Mouse (Mus musculus) monocyte, adult 2 months (primary cell): ENCODE measurements around the gene Poc1a.

Experiments
- DNase-seq, 2 experiments: peaks; one replicate each; pipeline ENCODE4 v3.0.0; 2022; ENCODE audit warnings: low spot score in 2 of 2, low read depth in 1 of 2

The Poc1a gene

DNA sequence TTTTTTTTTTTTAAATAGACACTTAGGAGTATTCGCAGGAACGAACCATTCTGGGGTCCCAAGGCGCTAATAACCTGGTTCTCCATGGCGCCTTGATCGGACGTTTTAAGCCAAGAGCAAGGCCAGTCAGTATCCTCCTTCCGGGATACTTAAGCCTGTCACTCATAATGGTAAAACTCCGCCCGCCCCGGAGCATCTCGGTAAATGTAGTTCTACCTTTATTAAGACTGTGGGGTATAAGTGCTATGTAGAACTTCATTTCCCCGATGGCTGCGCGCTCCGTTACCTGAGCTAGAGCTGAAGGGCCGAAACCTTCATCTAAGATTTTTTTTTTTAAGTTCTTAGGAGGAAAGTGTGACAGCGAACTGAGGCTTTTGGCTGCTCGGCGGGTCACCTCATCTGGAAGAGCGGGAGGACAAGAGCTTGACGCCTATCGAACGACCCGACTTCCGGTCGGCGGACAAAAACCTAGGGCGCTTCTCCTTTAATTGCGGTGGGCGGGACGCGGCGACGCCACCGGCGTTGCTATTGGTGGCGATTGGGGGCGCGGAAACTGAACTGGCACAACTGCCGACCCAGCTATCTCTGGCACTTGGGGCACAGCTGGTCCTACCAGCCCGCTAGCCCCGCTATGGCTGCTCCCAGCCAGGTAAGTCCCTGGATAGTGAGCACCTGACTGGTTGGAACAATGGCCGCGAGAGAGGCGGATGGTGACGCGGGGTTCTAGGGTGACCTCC lies at the start of gene Poc1a:
Gene Poc1a, plus strand, starts transcription at position 254 of the 737 bp plus-strand sequence.
- DNase-seq: peak; percentile 83 to 92

DNA sequence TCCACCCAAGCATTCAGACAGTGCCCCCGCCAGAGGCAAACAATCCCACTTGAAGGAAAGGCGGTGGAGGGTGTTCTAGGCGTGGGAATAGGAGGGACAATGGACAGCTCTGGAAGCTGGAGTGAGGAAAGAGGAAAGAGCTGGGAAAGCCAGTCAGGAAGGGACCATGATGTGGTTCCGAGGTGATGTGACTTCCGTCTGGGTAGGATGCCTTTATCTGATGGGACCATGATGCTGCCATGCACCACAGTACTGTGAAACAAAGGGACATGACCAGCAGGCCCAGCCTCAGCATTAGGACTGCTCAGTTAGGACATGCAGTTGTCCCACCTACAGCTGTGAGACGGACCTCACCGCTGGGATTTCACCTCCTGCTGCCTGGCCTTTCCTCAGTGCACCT lies 49.6 kb upstream of the Poc1a start:
- DNase-seq: no peak

- DNase-seq: no peak
These were observed 49.0 kb upstream of the Poc1a start for GRCm38 (mm10) chr9:106231816-106232215.

DNA sequence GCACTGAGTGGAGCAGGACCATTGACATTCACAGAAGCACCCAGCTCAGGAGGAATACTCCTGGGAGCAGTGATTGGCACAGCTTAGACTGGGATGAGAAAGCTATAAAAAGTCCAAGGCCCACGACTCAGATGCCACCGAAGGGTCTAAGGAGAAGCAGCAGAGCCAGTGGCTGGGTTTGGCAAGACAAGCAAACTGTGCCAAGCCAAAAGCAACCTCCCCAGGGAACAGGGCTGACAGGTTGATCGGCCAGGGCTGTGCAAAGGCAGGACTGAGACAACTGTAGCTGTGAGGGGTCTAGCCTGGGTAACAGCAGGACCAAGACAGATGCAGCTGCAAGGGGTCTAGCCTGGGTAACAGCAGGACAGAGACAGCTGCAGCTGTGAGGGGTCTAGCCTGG lies 47.9 kb upstream of the Poc1a start:
- DNase-seq: no peak

GRCm38 (mm10) chr9:106233953-106234352 lies 46.9 kb upstream of the Poc1a start:
- DNase-seq: no peak

DNA sequence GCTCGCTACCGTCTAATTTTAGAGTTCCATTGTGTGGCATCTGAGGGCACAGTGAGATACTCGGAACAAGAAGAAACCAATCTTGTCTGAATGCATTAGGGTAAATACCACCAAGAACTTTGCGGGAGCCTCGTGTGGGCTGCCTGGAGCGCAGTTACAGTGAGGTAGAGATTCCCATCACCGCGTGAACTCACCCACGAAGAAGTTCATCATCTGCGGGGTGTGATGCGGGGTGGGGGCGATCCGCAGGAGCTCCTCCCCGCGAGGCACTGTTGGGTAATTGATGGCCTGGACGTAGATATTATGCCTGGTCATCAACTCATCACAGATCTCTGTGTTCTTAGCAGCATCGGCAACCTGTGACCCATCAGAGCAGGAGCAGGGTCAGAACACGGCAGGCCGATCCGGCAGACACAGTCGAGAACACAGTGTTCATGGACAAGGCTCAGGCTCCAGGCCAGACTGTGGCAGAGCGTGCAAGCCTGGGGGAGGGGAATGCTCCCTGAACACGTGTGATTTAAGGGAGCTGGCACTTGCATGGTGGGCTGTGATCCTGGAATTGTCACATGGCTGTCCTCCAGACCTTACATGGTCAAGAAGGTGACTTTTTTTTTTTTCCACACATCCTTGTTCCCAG lies 45.5 kb upstream of the Poc1a start:
- no peak for DNase-seq

GRCm38 (mm10) chr9:106236156-106236817 lies 44.6 kb upstream of the Poc1a start:
- no peak for DNase-seq

DNA sequence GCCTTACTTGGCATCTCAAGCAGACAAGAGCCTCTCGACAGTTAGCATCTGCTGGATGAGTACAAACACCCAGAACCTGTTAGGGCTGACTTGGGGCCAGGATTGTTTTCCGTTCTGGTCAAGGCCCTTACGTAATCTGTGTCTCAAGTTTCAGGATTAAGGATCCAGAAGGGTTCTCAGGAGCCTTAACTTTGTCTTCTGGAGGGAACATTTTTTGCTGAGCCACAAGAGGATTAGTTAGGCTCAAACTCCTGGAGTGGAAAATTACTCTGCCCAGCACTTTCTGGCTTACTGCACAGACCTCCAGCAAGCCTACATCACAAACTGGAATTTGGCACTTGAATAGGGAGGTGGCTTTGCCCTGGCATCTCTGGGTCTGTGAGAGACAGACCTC lies 44.0 kb upstream of the Poc1a start:
- DNase-seq: no peak

DNA sequence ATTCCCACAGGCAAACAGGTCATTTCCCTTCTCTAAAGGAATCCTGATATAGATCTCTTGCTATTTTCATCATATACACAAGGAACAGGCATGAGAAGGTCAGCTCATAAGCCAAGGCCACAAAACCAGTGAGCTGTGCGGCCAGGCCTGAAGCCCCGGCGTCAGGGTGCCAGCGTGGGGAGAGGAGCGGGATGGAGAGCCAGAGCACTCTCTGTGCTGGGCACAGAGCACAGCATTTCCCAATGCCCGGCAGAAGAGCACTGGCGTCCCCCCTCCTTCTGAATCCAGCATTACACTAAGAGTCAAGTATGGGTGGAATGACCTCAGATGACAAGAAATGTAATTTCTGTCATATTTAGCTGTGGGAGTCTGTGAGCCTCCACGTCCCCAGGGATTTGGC lies 43.5 kb upstream of the Poc1a start:
- DNase-seq: no peak

DNA sequence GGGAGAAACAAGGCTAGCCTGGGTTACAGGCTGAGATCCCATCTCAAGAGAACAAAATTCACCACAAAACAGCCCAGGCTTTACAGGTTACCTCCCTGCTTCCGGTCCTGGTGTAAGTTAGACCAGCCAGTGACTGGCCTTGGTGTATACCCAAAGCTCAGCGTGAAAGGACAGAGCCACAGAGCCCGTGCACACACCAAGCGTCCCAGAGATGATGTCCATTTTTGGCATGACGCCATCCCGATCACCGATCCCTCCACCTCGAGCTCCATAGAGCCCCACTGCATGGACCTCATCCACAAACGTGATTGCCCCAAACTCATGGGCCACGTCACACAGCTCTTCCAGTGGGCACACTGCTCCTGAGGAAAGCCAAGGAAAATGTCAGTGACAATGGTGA lies 43.0 kb upstream of the Poc1a start:
- DNase-seq: no peak

DNA sequence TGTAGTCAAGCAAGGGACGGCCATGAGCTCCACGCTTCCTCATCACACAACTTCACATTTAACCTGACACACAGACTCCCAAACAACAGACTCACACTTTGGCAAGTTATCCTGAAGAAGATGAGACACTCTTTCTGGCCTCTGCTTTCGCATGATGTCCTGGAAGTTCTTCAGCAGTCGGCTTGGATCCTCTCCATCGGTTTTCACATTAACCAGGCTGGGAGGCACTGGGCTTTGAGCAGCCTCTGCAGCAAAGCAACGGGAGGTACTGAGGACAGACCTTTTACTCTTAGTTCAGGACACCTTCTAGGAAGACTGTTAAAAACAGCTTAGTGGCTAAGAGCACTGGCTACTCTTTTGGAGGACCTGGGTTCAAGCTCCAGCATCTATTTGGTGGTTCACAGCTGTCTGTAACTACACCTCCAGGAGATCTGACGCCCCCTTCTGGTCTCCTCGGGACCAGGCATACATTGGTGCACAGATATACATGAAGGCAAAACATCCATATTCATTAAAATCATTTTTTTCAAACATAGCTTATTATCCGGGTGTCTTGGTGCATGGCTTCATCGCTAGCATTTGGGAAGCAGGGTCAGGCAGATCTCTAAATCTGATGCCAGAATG lies 39.2 kb upstream of the Poc1a start:
- no peak for DNase-seq

DNA sequence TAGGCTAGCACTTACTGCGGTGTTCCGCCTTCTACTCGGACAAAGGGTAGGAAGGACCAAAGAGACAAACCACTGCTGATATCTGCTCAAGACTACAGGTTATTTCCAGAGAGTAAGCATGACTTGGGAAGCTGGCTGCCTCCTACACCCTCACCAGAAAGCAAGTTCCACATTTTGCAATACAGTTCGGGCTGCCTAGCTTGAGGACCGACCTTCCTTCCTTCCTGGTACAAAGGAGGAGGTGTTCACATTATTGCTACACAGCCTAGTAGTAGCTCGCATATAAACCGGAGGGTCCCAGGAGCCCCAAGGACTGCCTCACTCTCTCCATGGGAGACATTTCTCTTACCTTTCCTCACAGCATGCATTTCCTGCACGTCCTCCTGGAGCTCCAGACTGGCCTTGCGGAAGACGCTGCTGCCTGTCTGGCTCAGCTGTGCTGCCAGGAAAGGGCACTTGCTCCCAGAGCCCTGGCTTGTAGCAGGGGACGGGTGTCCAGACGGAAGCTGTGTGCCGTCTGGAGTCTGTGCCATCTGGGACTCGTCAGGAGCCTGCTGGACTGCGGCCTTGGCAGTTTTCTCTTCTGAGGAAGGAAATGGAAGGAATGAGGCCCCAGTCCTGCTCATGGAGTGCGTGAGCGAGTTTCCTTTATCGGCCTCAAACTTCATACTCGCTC lies 37.9 kb upstream of the Poc1a start:
- DNase-seq: no peak

DNA sequence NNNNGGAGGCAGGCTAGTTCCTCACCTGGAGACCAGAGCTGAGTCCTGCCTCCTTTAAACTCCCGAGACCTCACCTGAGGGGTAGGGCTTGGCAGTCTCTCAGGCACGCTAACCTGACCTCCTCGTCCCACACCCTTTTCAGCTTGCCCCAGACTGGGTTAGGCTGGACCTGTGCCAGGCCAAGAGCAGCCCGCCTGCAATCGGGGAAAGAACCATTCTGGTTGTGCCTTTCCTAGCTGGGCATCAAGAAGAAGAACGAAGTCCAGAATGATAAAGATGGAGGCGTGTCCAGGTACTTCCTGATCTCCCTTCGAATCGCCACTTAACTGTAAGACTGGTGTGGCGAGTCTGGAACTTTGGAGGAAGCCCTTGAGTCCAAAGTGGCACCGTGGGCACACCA lies 31.3 kb upstream of the Poc1a start:
- no peak for DNase-seq

- DNase-seq: no peak
These were observed 30.6 kb upstream of the Poc1a start for GRCm38 (mm10) chr9:106250245-106250644.

GRCm38 (mm10) chr9:106251066-106251465 lies 29.8 kb upstream of the Poc1a start:
- no peak for DNase-seq

- DNase-seq: no peak
These were observed 26.9 kb upstream of the Poc1a start for GRCm38 (mm10) chr9:106254001-106254400.

DNA sequence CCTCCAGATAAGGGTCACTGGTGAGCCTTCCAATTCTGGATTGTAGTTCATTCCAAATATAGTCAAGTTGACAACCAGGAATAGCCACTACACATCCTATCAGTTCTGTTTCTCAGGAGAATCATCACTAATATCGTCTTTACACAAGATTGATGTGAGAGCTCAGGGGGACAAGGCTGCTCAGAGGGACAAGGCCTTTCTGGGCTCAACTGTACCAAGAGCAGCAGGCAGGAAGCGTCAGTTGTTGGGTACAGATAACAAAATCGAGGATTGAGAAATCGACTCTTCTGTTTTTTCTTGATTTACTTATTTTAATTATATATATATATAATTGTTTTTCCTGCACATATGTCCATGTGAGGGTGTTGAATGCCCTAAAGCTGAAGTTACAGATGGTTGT lies 22.4 kb upstream of the Poc1a start:
- DNase-seq: no peak

GRCm38 (mm10) chr9:106258990-106259389 lies 21.9 kb upstream of the Poc1a start:
- DNase-seq: no peak

DNA sequence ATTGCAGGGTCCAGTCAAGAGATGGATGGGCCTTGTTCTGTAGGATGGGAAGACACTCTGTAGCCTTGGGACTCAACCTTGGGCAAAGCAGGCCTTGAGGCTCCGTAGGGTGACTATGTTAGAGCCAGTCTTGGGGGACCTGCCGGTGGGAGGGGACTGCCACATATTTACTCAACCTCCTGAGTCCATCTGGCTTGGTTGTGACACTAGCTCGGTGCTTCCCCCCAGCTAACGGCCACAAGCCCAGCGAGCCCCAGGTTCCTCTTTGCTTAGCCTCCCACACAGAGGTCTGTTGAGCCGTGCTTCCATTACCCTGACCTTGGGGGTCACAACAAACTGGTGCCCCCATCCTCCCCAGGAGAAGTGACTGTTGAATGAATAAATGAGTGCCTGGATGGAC lies 19.8 kb upstream of the Poc1a start:
- DNase-seq: peak in 1 of 2 experiments; percentile 55

DNA sequence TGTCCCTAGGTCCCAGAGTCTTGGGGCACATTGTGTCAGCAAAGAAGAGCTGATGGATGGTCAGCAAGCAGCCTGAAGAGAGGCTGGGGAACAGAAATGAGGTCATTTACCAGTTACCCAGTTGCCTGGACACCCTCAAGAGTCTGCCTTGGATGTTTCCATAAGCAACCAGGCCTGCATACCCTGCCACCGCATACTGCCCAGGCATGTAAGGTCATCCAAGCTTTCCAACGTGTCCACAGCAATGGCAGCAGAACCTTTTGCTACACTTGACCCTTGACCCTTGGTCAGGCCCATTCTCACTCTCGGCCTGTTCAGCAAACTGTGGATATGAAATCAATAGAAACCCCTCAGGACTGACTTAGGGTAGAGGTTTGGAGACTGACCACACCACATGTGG lies 19.4 kb upstream of the Poc1a start:
- no peak for DNase-seq

DNA sequence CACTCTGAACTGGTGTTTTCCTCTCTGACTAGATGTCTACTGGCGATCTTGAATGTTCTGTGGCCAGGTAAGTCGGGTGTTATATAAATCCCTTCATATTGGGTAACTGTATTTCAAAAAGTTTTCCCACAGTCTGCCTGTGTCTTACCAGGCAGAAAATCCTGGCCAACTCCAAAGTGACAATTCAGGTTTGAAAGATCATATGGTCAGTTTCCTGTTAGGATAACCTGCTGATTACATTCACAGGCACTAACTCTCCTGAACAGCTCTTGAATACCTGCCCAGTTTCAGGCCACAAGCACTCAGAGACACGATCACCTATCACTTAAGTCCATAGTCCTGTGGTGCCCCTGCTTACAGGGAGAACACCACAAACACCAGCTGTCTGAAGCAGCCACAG lies 18.8 kb upstream of the Poc1a start:
- no peak for DNase-seq
